Mouse (Mus musculus) liver, adult 2 months (tissue): ENCODE measurements around the gene Tinagl1. TPM values are rescaled to one million over a fixed set of nuclear protein-coding genes. Genes with fewer than 3 reads are reported as not detected.

Source experiments
- DNase-seq: peaks from one replicate; pipeline ENCODE4 v3.0.0-alpha.2; 2011; ENCODE audit warnings: low read depth, low spot score; ENCODE audit errors: extremely low read depth
- H3K27ac ChIP-seq: fragments of 200-500 bp; replicated peaks from 2 replicates; pipeline ENCODE4 v1.5.1; 2012; ENCODE audit warnings: low read depth, mild to moderate bottlenecking, control low read depth, inconsistent platforms, low read length; ENCODE audit not compliant: insufficient read depth
- H3K27me3 ChIP-seq: fragments of 200-500 bp; 2 replicates; pipeline ENCODE4 v1.6.1; 2012; ENCODE audit warnings: mild to moderate bottlenecking, moderate library complexity, low read length, inconsistent platforms; ENCODE audit not compliant: control insufficient read depth, insufficient read depth
- H3K36me3 ChIP-seq: fragments of 200-500 bp; 2 replicates; pipeline ENCODE4 v1.6.1; 2012; ENCODE audit warnings: low read length, inconsistent platforms; ENCODE audit not compliant: control insufficient read depth, insufficient read depth
- H3K4me1 ChIP-seq: fragments of 200-500 bp; 2 replicates; pipeline ENCODE4 v1.6.1; 2011; ENCODE audit warnings: low read length; ENCODE audit not compliant: control insufficient read depth, insufficient read depth
- H3K4me3 ChIP-seq: fragments of 200-500 bp; 2 replicates; pipeline ENCODE4 v1.5.1; 2011; ENCODE audit warnings: low read depth, mild to moderate bottlenecking, control low read depth, low read length, moderate library complexity; ENCODE audit not compliant: insufficient read depth
- H3K79me2 ChIP-seq: fragments of 200-500 bp; 2 replicates; pipeline ENCODE4 v1.6.1; 2012; ENCODE audit warnings: inconsistent platforms, mild to moderate bottlenecking, low read length, moderate library complexity; ENCODE audit not compliant: control insufficient read depth, insufficient read depth
- H3K9ac ChIP-seq: fragments of 200-500 bp; 2 replicates; pipeline ENCODE4 v1.6.1; 2012; ENCODE audit warnings: low read depth, mild to moderate bottlenecking, control low read depth, inconsistent platforms, low read length
- CTCF ChIP-seq: fragments of 200-500 bp; IDR thresholded peaks from 2 replicates; pipeline ENCODE4 v1.5.1; 2011; ENCODE audit warnings: low read depth, low read length, control low read depth
- POLR2A ChIP-seq: fragments of 200-500 bp; IDR thresholded peaks from 2 replicates; pipeline ENCODE4 v1.6.1; 2011; ENCODE audit warnings: low read length, control low read depth; ENCODE audit not compliant: insufficient read depth; ENCODE audit errors: extremely low read depth
- WGBS: fragments of 180-500 bp; shearing (Covaris S2); methylation state at CpG from one replicate; pipeline ENCODE4 v1.1.7; 2018; 5-methylcytosine and 5-hydroxymethylcytosine counted together
- polyA plus RNA-seq: library from polyadenylated mRNA; depleted of rRNA; stranded (reverse); fragments of >200 nt; gene quantifications from 2 replicates; pipeline ENCODE4 v1.2.3, GENCODE M21; 2012
- total RNA-seq: library from RNA; depleted of rRNA; stranded (reverse); fragments of >200 nt; gene quantifications from 2 replicates; pipeline ENCODE4 v1.2.3, GENCODE M21; 2014

Tinagl1 gene
- total and polyA plus RNA-seq, 2 experiments: 13.3 to 35.3 TPM

GRCm38 (mm10) chr4:130131448-130132105, 43.3 kb downstream of the Tinagl1 start:
- DNase-seq: no peak
- TF ChIP-seq CTCF: no peak
- no peak for TF ChIP-seq POLR2A
- Histone ChIP-seq H3K27ac (no peak overlapping the region), H3K4me3 (no peak overlapping the region), H3K79me2 (no peaks in the 10 kb centered on the region), H3K36me3 (peaks cover 2% of the 10 kb centered on the region; the same call in 1 of the 2 replicates), H3K9ac (no peak overlapping the region), H3K4me1 (no peaks in the 10 kb centered on the region), H3K27me3 (no peaks in the 10 kb centered on the region)
- WGBS: 92% methylated on average over 7 of the region's 7 CpGs

- no peaks in the 10 kb centered on the region for H3K79me2 ChIP-seq
- H3K4me3 ChIP-seq: no peak overlapping the region
- no peaks in the 10 kb centered on the region for H3K27me3 ChIP-seq
- WGBS: 72% methylated on average over 13 of the region's 13 CpGs
- no peak for TF ChIP-seq POLR2A
- TF ChIP-seq CTCF: no peak
- peaks cover 2% of the 10 kb centered on the region; the same call in 1 of the 2 replicates for H3K36me3 ChIP-seq
- H3K4me1 ChIP-seq: no peaks in the 10 kb centered on the region
- no peak for DNase-seq
- no peak overlapping the region for H3K27ac ChIP-seq
- H3K9ac ChIP-seq: no peak overlapping the region
Measured at GRCm38 (mm10) chr4:130130641-130131350, 44.1 kb downstream of the Tinagl1 start.

GRCm38 (mm10) chr4:130130082-130130481, 44.8 kb downstream of the Tinagl1 start:
- Histone ChIP-seq H3K79me2 (no peaks in the 10 kb centered on the region), H3K36me3 (peaks cover 2% of the 10 kb centered on the region; the same call in 1 of the 2 replicates), H3K27me3 (no peaks in the 10 kb centered on the region), H3K4me1 (no peaks in the 10 kb centered on the region), H3K9ac (no peak overlapping the region), H3K27ac (no peak overlapping the region), H3K4me3 (no peak overlapping the region)
- WGBS: 80% methylated on average over 10 of the region's 10 CpGs
- TF ChIP-seq CTCF: no peak
- no peak for TF ChIP-seq POLR2A
- no peak for DNase-seq

- no peaks in the 10 kb centered on the region for H3K4me1 ChIP-seq
- peaks cover 2% of the 10 kb centered on the region; the same call in 1 of the 2 replicates for H3K36me3 ChIP-seq
- WGBS: 83% methylated on average over 5 of the region's 5 CpGs
- no peak overlapping the region for H3K9ac ChIP-seq
- no peaks in the 10 kb centered on the region for H3K79me2 ChIP-seq
- no peak for DNase-seq
- no peaks in the 10 kb centered on the region for H3K27me3 ChIP-seq
- no peak overlapping the region for H3K4me3 ChIP-seq
- H3K27ac ChIP-seq: no peak overlapping the region
- no peak for TF ChIP-seq POLR2A
- no peak for TF ChIP-seq CTCF
Measured at GRCm38 (mm10) chr4:130128907-130129306, 46.0 kb downstream of the Tinagl1 start.

- 87% methylated on average over 5 of the region's 5 CpGs for WGBS
- Histone ChIP-seq H3K27ac (no peak overlapping the region), H3K79me2 (no peaks in the 10 kb centered on the region), H3K4me1 (no peaks in the 10 kb centered on the region), H3K4me3 (no peak overlapping the region), H3K9ac (no peak overlapping the region), H3K36me3 (peaks cover 6% of the 10 kb centered on the region; the same call in 1 of the 2 replicates), H3K27me3 (no peaks in the 10 kb centered on the region)
- DNase-seq: no peak
- TF ChIP-seq POLR2A (no peak), CTCF (no peak)
Measured at GRCm38 (mm10) chr4:130125935-130126334, 49.0 kb downstream of the Tinagl1 start.
